Mouse (Mus musculus) layer of hippocampus, adult 18-20 months (tissue): Measurements from ENCODE around the gene Cd55. TPM values are rescaled to one million over a fixed set of nuclear protein-coding genes. Genes with fewer than 3 reads are reported as not detected.
"Not testable (repeated sequence)": the region's sequence is repeated elsewhere in the genome, so short reads cannot be mapped to it uniquely, and the experiment has no call there.

Experiments used
- DNase-seq, 2 experiments: peaks; one replicate each; pipeline ENCODE4 v3.0.0; 2022; ENCODE audit warnings: low spot score in 2 of 2
- long read RNA-seq: library from polyadenylated mRNA; stranded (forward); transcript quantifications from one replicate; pipeline ENCODE4 v2.0.0, GENCODE M21; 2021
- total RNA-seq, 2 experiments: library from RNA; stranded (reverse); gene quantifications; 2 replicates each; pipeline ENCODE4 v1.2.3; 2021

Cd55 gene
- total RNA-seq, result 1 to 10 TPM; 4.4 to 5.5 TPM
- long read RNA-seq, partial matches to known transcripts, result 0 of 2 reads
- long read RNA-seq, other reads (novel, unspliced or antisense), result 2 of 2 reads

DNA sequence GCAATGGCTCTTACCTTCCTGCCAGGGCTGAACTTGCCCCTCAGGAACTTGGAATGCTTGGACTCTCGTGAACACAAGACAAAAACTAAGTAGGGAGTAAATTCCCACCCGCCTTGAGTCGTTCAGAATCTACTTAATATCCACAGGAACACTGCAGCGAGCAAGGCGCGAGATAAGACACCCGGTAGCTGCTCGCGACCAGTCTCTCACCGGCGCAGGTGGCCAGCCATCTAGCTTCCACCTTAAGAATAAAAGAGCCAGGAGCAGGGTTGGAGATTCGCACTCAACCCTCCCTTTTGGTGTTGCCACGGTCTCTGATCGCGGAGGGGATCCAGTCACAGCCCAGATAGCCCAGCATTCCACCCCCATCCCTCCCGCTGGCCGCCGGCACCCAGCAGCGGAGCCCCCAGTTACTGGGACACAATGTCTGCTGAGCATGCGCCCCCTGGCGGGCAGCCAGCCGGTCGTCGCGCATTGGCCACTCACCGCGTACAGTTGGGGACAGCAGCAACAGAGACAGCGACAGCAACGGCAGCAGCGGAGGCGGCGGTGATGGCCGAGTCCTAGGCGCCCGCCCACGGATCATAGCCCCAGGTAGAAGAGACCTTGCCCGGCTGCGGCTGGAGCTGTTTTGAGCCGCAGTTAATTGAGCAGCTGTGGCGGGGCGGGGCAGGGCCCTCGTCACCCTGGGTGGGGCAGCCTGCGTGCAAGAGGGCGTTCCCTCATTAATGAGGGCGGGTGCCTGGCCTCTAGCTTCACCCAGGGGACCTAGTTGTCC lies at the start of gene Cd55:
Gene Cd55 (minus strand): TSS at position 661 of the 778 bp plus-strand sequence.
- DNase-seq, result peak; percentile 81 to 85

DNA sequence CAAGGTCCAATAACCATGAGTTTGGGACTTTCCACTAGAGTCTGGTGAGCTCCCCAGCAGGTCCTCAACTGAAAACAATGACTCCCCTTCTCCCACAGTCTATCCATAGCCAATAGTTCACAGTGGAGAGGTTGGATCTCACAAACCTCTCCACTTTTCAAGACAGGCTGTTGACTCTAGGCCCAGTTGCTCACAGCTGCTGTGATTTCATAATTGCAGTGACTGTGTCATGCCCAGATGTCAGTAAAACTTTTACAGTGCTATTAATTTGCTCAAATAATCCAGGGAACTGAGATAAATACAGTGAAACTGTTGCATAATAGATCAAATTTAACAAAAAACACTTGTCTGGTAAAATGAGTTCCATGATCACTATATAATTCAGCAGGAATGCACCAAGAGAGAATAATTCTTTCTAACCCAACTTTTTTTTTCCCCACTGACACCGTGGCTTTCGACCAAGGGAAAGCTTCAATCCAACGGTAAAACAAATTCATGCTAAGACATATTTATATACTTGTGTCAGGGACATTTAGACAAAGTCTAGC lies 49.4 kb upstream of the Cd55 start:
- DNase-seq, result no peak

DNA sequence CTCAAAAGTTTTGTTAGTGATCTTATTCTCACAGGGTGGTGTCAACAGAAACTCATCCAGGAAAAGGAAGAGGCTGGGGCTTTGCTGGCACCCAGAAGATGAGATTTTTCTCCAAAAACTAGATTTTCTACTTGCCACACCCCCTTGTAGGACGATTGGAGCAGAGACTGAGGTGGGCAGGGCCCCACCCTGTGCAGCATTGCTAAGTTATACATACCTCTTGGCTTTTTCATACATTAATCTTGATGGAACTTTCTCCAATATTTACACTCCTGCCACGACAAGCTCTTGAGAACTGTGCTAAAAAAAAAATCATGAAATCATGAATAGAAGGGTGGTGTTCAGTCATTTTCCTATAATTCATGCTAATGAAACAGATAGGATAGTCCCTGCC lies 46.4 kb upstream of the Cd55 start:
- DNase-seq, result no peak

DNA sequence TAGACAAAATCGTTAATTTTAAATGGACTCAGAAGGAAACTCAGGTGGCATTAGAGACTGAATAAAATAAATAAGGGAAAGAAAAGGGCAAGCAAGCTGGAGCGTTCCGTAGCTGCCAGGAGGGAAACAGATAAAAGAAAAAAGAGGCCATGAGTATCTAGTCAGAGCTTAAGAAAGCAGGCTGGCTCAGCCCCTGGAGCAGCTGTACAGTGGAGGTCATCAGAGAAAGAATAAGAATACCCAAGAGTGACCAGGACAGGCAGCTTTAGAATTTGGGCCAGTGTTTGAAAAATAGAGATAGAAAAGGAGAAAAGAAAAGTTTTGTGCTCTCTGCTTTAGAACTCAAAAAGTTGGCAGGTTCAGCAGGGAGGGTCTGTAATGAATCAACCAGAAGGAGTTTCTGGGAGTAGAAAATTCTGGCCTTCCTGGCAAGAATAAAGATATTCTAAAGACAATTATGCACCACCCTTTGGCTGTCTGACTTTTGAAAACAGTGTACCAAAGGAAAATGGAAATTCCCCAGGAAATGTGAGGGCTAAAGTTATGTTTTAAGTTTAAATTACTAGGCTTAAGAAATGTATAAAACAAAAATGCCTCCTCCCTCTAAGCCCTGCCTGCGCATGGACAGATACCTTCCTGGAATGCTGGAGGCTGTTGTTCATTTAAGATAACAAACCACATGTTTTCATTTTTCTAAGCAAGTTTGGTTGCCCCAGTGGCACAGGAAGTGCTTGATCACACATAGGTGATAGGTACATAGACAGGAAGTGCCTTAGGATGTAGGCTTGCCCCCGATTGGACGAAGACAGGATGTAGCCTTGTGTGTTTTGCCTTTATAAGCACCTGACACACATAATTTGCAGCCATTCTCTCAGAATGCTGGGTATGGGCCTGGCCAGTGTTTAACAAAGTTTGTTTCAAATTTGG lies 45.7 kb upstream of the Cd55 start:
- no peak for DNase-seq

DNA sequence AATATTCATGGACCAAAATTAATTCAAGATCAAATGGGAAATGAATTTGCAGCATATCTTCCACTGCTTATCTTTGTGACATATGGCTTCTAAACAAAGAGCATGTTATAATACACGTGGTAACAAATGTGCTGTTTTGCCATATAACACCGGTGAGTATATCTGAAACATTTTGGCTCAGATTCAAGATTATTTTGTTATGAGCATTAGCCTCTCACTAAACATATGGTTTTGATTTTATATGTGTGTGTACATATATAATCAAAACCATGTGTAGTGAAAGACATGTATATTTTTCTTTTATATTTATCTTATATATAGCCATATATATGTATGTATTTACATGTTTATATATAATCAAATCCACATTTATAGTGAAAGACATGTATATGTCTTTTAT lies 44.9 kb upstream of the Cd55 start:
- DNase-seq, result no peak

DNA sequence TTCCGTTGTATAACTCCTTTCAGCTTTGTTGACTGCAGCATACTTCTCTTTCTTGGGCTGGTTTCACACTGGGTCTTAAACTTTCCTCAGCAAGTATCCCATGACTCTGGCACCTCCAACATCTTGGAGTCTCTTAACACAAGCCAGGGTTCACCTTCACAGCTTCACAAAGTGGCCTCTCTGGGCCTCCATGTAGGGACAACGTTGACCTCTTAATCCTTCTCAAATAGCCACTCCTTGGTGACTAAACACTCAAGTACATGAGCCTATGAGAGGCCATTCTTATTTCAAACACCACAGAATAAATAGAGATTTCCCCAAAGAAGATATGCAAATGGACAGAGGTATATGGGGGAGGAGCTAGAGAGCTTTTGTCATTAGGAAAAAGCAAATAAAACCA lies 37.4 kb upstream of the Cd55 start:
- no peak for DNase-seq

DNA sequence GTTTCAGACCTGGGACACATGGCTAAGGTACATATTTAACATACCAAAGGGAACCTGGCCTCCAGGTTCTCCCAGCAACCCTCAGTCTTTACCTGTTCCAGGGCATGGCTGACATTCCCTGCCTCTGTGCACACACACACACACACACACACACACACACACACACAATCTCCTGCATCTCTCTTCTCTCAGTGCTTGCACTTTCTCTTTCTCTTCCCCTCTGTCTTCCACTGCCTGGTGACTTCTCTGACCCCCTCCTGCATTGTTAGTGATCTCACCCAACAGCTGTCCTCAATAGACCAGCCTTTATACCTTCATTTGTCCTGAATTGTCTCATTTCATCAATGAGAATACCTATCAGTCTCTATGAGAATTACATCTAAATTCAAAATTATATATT lies 35.8 kb upstream of the Cd55 start:
- no peak for DNase-seq

DNA sequence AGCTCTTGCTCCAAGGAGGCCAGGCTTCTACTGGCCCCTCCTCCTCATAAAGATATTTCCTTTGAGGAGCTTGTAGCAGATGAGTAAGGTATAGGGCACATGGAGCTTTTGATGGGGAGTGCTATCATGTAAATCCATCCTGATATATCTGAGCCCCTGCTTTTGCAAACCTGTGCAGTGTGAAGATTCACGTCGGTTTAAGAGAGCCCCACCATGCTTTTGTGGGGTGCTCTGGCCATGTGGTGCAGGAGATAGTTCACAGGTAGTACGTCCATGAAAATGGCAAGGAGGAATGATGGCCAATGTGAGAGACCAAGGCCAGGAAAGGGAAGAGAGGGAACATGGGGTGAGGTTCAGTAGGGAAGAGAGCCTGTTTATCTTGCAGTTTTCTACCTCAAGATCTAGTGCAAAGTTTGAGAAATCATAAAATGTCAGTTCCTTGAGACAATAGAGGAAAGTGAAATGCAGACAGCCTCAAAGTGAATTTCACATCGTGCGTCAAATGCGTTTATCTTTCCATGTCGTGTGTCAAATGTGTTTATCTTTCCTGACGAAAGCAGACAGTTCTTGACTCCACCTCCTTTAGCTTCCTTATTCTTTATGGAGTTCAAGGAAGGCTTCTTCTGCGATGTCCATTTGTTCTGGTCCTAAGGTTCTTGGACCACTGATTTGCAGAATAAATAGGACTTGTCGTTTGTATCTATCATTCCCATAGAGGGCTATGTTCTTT lies 24.4 kb upstream of the Cd55 start:
- DNase-seq, result no peak

DNA sequence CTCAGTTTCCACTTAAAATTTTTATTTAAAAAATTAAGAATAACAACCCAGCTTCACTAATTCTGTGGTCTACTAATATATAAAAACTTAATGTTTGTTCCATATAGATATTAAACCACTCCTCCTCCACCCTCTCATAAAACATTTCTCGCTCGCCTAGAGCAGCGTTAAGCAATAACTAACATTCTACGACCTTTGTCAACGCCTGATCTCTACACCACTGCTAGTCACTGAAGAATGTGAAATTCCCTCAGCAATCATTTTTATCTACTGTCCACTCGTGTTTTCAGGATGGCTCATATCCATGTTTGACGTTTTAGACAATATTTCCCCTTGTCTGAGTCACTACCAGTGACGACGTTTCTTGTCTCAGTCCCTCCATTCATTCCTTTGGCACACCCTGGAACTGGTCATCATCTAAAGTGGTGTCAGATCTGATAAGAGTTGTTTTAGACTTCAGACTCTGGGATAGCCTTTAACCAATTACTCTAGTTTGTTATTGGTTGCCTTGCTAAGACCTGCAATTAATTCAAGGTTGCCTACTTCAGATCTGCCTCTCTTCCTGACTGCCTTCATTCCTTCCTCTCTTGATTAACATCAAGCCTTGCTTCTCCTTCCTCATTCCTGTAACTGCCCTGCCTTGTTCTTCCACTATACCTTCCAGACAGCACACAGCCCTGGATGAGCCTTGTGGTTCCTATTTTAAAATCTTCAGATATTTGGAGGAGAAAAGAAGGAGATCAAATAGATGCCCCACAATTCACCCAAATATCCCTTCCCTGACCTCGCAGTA lies 23.5 kb upstream of the Cd55 start:
- DNase-seq, result no peak

DNA sequence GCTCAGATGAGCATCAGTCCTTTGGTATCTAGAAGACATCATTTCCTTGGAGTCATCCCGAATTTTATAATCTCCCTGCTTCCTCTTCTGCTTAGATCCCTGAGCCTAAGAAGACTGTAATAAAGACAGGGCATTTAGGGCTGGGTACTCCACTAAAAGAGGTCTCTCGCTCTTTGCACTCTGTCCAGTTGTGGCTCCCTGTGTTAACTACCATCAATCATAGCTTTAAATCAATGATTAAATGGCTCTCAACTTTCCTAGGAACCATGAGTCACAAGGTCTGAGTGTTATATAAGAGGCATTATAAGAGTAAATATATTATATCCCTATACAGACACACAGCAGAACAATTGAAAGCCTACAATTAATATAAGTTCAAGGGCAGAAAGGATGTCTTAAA lies 22.8 kb upstream of the Cd55 start:
- no peak for DNase-seq

DNA sequence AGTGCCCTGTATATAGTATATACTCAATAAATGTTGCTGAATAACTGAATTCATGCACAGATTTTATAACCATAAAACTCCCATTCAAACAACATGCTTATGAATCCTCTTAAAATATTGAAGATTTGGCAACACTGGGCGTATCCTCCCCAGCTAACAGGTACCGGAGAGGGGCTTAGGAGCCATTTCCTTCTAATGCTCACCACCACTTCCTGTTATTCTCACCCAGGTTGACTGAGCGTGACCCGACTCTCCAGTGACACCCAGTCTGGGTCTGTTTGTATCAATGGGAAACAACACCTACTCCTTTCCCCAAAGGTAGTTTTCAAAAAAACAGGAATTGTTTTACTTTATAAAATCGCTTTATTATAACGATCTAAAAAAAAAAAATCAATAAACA lies 12.4 kb upstream of the Cd55 start:
- no peak for DNase-seq

DNA sequence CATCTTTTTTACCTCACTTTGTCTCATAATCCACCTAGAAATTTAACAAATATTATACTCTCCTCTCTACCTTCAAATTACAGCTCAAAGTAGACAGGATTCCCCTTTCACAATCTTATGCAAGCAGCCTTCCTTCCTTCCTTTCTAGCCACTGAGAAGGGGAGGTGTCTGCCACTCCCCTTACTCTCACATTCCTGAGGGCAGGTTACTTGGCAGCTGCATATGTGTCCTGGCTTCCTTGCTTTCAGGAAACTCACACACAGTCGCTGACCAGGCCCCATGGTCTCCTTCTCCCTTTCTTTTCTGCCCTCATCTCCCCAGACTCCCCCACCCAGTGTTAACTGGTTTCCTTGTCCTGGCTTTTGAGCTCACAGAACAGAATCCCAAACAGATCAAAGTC lies 11.7 kb upstream of the Cd55 start:
- no peak for DNase-seq

DNA sequence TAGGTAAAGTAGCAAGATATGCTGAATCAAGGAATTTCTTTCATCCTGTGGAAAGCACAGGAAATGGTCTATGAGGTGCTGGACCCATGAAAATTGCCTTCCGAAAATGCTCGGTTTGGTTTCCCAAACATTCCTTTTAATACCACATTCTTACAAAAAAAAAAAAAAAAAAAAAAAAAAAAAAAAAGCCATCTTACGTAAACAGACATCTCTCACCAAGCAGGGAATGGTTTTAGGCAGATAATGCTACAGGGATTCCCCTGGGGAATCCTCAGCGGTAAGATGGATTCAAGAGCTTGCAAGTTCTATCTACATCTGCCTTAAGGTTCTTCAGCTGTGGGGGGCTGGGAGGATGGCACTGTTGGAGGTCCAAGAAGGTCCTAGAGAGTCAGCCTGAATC lies 7.5 kb upstream of the Cd55 start:
- DNase-seq, result no peak

DNA sequence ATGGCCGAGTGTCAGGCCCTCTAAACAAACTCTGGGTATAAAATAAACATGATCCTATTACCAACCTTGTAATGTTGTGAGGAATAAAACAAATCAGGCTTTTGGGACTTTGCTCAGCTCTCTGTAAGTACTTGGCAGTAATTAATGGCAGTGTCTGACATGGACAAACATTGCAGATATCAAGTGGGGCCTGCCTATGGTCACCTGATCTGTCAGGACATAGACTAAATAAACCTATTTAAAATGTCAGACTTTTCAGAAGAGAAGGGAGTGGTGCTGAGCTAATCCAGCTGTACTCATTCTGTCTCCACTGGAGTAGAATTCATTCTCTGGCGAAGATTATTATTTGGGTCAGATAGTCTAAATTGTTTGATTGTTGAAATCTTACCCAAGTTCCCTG lies 4.9 kb upstream of the Cd55 start:
- DNase-seq, result no peak

DNA sequence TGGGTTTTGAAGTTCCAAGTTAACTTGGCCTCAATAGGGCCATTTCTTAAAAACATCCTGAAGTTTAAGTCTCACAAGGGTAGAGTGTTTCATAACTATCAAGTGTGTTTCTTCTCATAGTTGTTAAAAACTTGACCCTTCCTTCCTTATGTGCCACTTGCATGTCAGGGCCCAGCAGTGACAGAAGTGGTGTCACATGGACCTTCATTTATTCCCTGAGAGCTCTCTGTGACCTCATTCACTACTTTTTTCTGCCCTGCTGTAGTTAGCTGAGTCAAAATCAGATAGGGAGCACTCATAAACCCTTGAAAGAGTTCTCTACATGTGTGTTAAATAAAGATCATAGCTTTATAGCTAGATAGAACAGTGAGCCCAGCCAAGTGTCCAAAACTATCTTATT lies 1.6 kb upstream of the Cd55 start:
- DNase-seq, result no peak

DNA sequence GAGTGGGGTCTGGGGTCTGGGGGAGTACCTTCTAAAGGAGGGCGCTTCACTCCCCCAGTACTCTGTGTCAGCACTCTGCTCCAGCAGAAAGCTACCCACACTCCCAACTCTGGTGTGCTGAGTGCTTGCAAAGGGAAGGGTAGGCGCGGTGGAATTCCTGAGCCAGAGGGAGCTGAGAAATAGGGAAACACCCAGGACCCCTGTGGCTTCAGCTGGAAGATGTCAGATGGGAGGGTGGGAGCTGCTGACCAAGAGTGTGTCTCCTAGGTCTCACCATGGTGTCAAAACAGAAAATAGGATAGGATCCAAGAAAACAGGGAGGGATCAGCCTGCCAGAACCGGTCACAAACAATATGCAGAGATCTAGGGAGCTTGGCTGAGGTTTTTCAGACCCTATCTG lies 323 bp upstream of the Cd55 start:
- peak; percentile 22 to 41 for DNase-seq

DNA sequence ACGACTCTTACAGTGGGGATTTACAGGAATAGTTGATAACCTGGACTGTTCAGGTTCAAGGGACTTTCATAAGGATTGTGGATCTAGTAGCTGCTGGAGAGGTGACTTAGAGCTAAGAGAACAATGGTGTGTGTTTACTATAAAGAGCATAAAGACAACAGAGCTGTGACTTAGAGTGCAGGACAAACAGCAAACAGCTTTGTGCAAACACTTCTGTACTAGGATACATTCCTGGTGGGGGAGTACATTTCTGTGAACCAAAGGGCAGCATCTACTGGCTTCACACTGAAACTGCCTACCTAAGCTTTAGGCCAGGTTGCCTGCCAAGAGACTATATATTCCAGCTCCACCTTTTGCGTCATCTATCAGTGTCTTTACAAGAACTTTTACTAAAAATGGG lies 7.4 kb downstream of the Cd55 start:
- DNase-seq, result no peak

DNA sequence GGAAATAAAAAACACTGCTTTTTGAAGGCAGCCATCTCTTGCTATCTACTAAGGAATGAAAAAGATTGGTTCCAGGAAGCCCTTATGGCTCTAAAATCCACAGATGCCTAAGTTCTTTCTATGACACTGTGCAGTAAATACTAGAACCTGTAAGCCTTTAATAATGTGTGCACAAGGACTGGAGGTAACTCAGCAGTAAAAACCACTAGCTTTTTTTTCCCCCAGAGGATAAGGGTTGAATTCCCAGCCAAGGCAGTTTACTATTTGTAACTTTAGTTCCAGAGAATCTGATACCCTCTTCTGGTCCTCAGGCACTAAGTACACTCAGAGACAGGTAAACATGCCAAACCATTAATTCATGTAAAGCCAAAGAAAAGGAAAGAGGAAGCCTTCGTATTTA lies 19.6 kb downstream of the Cd55 start:
- not testable (repeated sequence) for DNase-seq

DNA sequence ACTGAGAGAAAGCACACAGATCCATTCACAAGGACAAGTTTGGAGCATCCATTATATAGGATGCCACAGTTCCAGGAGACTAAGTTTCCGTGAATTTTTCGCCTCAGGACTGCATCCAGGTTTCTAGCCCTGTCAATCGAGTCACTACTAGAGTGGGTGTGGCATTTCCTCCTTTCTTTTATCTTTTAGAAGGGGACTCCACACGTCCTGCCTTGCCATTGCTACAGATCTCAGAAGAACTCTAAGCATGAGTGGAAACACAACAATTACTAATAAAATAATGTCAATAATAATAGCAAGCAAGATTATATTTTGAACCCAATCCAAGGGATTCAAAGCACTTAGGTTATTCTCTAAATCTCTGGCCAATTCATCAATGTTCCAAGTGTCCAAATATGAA lies 31.6 kb downstream of the Cd55 start:
- no peak for DNase-seq

DNA sequence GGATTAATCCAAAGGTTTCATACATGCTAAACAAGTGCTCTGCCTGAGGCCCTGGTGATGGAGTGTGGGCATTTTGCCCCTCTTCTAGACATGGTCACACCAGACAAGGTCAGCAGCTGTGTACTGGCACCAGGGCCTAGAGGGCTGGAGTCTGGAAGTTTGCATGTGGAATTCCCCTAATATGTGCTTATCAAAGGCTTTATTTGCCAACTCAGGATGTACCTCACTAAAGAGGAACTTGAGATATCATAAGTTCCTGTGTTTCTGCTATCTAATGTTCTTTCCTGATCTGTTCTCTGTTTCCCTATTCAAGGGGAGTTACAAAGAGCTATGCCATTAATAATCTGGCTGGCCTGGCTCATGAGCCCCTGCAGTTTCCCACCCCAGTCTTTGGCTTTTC lies 33.9 kb downstream of the Cd55 start:
- DNase-seq, result not testable (repeated sequence)
